Mouse (Mus musculus) urinary bladder, postnatal 36 days (tissue): Measurements from ENCODE around the gene Deup1.
"Not testable (repeated sequence)": the region's sequence is repeated elsewhere in the genome, so short reads cannot be mapped to it uniquely, and the experiment has no call there.

Experiments
- DNase-seq, 2 experiments: peaks; one replicate each; pipeline ENCODE4 v3.0.0; 2022; ENCODE audit warnings: low spot score in 2 of 2, mixed read lengths in 1 of 2

Gene Deup1

GRCm38 (mm10) chr9:15587157-15587854 lies 40.4 kb downstream of the Deup1 start:
- no peak for DNase-seq

- DNase-seq: no peak
Observed at GRCm38 (mm10) chr9:15585956-15586355, 41.8 kb downstream of the Deup1 start.

- no peak for DNase-seq
Observed at GRCm38 (mm10) chr9:15584209-15584608, 43.5 kb downstream of the Deup1 start.

GRCm38 (mm10) chr9:15582026-15582425 lies 45.7 kb downstream of the Deup1 start:
- DNase-seq: no peak

GRCm38 (mm10) chr9:15580176-15580575 lies 47.6 kb downstream of the Deup1 start:
- DNase-seq: no peak

GRCm38 (mm10) chr9:15578946-15579345 lies 48.8 kb downstream of the Deup1 start:
- no peak for DNase-seq

- DNase-seq: no peak
Observed at GRCm38 (mm10) chr9:15578427-15578826, 49.3 kb downstream of the Deup1 start.

- no peak for DNase-seq
Observed at GRCm38 (mm10) chr9:15574750-15575454, 52.8 kb downstream of the Deup1 start.

- DNase-seq: no peak
Observed at GRCm38 (mm10) chr9:15562353-15562752, 65.4 kb downstream of the Deup1 start.

GRCm38 (mm10) chr9:15560451-15560850 lies 67.3 kb downstream of the Deup1 start:
- DNase-seq: no peak

GRCm38 (mm10) chr9:15553322-15553721 lies 74.4 kb downstream of the Deup1 start:
- DNase-seq: no peak

- DNase-seq: no peak
Observed at GRCm38 (mm10) chr9:15551933-15552851, 75.5 kb downstream of the Deup1 start.

GRCm38 (mm10) chr9:15551073-15551472 lies 76.7 kb downstream of the Deup1 start:
- DNase-seq: not testable (repeated sequence)

GRCm38 (mm10) chr9:15550461-15550961 lies 77.2 kb downstream of the Deup1 start:
- no peak for DNase-seq

- DNase-seq: peak; percentile 18 to 36
Observed at GRCm38 (mm10) chr9:15541735-15542354, 85.9 kb downstream of the Deup1 start.

GRCm38 (mm10) chr9:15538979-15539533 lies 88.7 kb downstream of the Deup1 start:
- DNase-seq: no peak

- no peak for DNase-seq
Observed at GRCm38 (mm10) chr9:15537455-15538048, 90.2 kb downstream of the Deup1 start.

- DNase-seq: no peak
Observed at GRCm38 (mm10) chr9:15536861-15537426, 90.8 kb downstream of the Deup1 start.

- DNase-seq: no peak
Observed at GRCm38 (mm10) chr9:15535418-15535817, 92.3 kb downstream of the Deup1 start.

GRCm38 (mm10) chr9:15534110-15534509 lies 93.6 kb downstream of the Deup1 start:
- no peak for DNase-seq
